Mouse (Mus musculus) CD4-positive naive resting alpha-beta T cell, adult 57 days (primary cell): ENCODE data around the gene Olfr324. TPM values are rescaled to one million over a fixed set of nuclear protein-coding genes. Genes with fewer than 3 reads are reported as not detected.

Experiments used
- total RNA-seq: library from RNA; stranded (reverse); gene quantifications from one replicate; pipeline ENCODE4 v1.2.4, GENCODE M21; 2023

Olfr324 gene
- total RNA-seq: not detected

GRCm38 (mm10) chr11:58594814-58595213, at the start of gene Olfr324:
Olfr324 (plus strand) TSS chr11:58595114.

GRCm38 (mm10) chr11:58546322-58546721, 48.6 kb upstream of the Olfr324 start, which contains the start of gene Olfr329-ps:
Olfr329-ps (minus strand) TSS chr11:58546422.

GRCm38 (mm10) chr11:58555536-58555935, 39.4 kb upstream of the Olfr324 start, which contains the start of gene Olfr328:
Olfr328 (minus strand) TSS chr11:58555636.

GRCm38 (mm10) chr11:58570405-58570804, 24.5 kb upstream of the Olfr324 start, which contains the start of gene Olfr224:
Olfr224 (minus strand) TSS chr11:58570553.

GRCm38 (mm10) chr11:58577430-58577829, 17.5 kb upstream of the Olfr324 start, which contains the start of gene Olfr325:
Olfr325 (plus strand) TSS chr11:58577730.

GRCm38 (mm10) chr11:58615975-58616374, 21.1 kb downstream of the Olfr324 start, which contains the start of gene 2210407C18Rik:
2210407C18Rik (minus strand) TSS chr11:58616075.

GRCm38 (mm10) chr11:58630401-58630800, 35.5 kb downstream of the Olfr324 start, which contains the start of gene Olfr323:
Olfr323 (minus strand) TSS chr11:58630501.

GRCm38 (mm10) chr11:58640272-58640867, 45.5 kb downstream of the Olfr324 start, which contains the start of gene Trim58:
Trim58 (plus strand) TSS chr11:58640465.

Other genes starting within 250 kb of the Olfr324 start
- not detected for gene Lypd8, start 216.1 kb upstream of the Olfr324 start, total RNA-seq
- not detected for gene 1810065E05Rik, start 174.0 kb upstream of the Olfr324 start, total RNA-seq
- gene Gm12253, start 162.6 kb upstream of the Olfr324 start, total RNA-seq: not detected
- not detected for gene Lypd9, start 142.2 kb upstream of the Olfr324 start, total RNA-seq
- not detected for gene Olfr30, start 132.8 kb upstream of the Olfr324 start, total RNA-seq
- not detected for gene Olfr332, start 102.6 kb upstream of the Olfr324 start, total RNA-seq
- not detected for gene Olfr331, start 92.5 kb upstream of the Olfr324 start, total RNA-seq
- not detected for gene Olfr330, start 60.3 kb upstream of the Olfr324 start, total RNA-seq
- not detected for gene Olfr329-ps, start 48.7 kb upstream of the Olfr324 start, total RNA-seq
- gene Olfr328, start 39.5 kb upstream of the Olfr324 start, total RNA-seq: 0.53 TPM
- not detected for gene Olfr224, start 24.6 kb upstream of the Olfr324 start, total RNA-seq
- gene Olfr325, start 17.4 kb upstream of the Olfr324 start, total RNA-seq: not detected
- not detected for gene 2210407C18Rik, start 21.0 kb downstream of the Olfr324 start, total RNA-seq
- not detected for gene Olfr323, start 35.4 kb downstream of the Olfr324 start, total RNA-seq
- gene Trim58, start 45.4 kb downstream of the Olfr324 start, total RNA-seq: not detected
- not detected for gene Olfr322, start 63.7 kb downstream of the Olfr324 start, total RNA-seq
- gene Olfr320, start 86.0 kb downstream of the Olfr324 start, total RNA-seq: not detected
- not detected for gene Olfr319, start 104.0 kb downstream of the Olfr324 start, total RNA-seq
- gene Olfr318, start 128.9 kb downstream of the Olfr324 start, total RNA-seq: 0.47 TPM
- not detected for gene Olfr317, start 144.1 kb downstream of the Olfr324 start, total RNA-seq
- not detected for gene Olfr316, start 157.6 kb downstream of the Olfr324 start, total RNA-seq
- gene Olfr315, start 178.1 kb downstream of the Olfr324 start, total RNA-seq: not detected
- gene Olfr314, start 187.8 kb downstream of the Olfr324 start, total RNA-seq: not detected
- gene Fam183b, start 206.8 kb downstream of the Olfr324 start, total RNA-seq: not detected
- gene Olfr313, start 219.9 kb downstream of the Olfr324 start, total RNA-seq: not detected
- not detected for gene Olfr312, start 234.1 kb downstream of the Olfr324 start, total RNA-seq
- not detected for gene Olfr311, start 244.1 kb downstream of the Olfr324 start, total RNA-seq